Mouse (Mus musculus) small intestine, adult 2 months (tissue): ENCODE measurements around the gene Osgep. TPM values are rescaled to one million over a fixed set of nuclear protein-coding genes. Genes with fewer than 3 reads are reported as not detected.

Experiments
- H3K27ac ChIP-seq: fragments of 200-500 bp; 2 replicates; pipeline ENCODE4 v1.5.1; 2012; ENCODE audit warnings: low read depth, low read length, control low read depth, inconsistent platforms; ENCODE audit not compliant: insufficient read depth
- H3K27me3 ChIP-seq: fragments of 200-500 bp; 2 replicates; pipeline ENCODE4 v1.6.1; 2012; ENCODE audit warnings: mild to moderate bottlenecking, moderate library complexity, low read length, inconsistent platforms; ENCODE audit not compliant: control insufficient read depth, insufficient read depth
- H3K36me3 ChIP-seq: fragments of 200-500 bp; 2 replicates; pipeline ENCODE4 v1.6.1; 2012; ENCODE audit warnings: mild to moderate bottlenecking, low read length, control low read depth, inconsistent platforms; ENCODE audit not compliant: control insufficient read depth, insufficient read depth
- H3K4me1 ChIP-seq: fragments of 200-500 bp; 2 replicates; pipeline ENCODE4 v1.6.1; 2012; ENCODE audit warnings: low read length, inconsistent platforms, mixed read lengths; ENCODE audit not compliant: control insufficient read depth, insufficient read depth, insufficient read length
- H3K4me3 ChIP-seq: fragments of 200-500 bp; 2 replicates; pipeline ENCODE4 v1.5.1; 2012; ENCODE audit warnings: low read depth, mild to moderate bottlenecking, control low read depth, inconsistent platforms, low read length, moderate library complexity
- CTCF ChIP-seq: fragments of 200-500 bp; IDR thresholded peaks from 2 replicates; pipeline ENCODE4 v1.5.1; 2012; ENCODE audit warnings: low read depth, mild to moderate bottlenecking, control low read depth, inconsistent platforms, low read length, moderate library complexity, mixed read lengths; ENCODE audit not compliant: insufficient replicate concordance, insufficient read length; ENCODE audit errors: extremely low read depth
- POLR2A ChIP-seq: fragments of 200-500 bp; IDR thresholded peaks from 2 replicates; pipeline ENCODE4 v1.6.1; 2012; ENCODE audit warnings: low read depth, mild to moderate bottlenecking, control low read depth, inconsistent platforms, low read length, moderate library complexity
- WGBS: fragments of 180-500 bp; shearing (Covaris S2); methylation state at CpG from one replicate; pipeline ENCODE4 v1.1.7; 2018; 5-methylcytosine and 5-hydroxymethylcytosine counted together
- polyA plus RNA-seq: library from polyadenylated mRNA; depleted of rRNA; stranded (reverse); fragments of >200 nt; gene quantifications from 2 replicates; pipeline ENCODE4 v1.2.3, GENCODE M21; 2012

The Osgep gene
- polyA plus RNA-seq, 1 experiment: 97.3 TPM

DNA sequence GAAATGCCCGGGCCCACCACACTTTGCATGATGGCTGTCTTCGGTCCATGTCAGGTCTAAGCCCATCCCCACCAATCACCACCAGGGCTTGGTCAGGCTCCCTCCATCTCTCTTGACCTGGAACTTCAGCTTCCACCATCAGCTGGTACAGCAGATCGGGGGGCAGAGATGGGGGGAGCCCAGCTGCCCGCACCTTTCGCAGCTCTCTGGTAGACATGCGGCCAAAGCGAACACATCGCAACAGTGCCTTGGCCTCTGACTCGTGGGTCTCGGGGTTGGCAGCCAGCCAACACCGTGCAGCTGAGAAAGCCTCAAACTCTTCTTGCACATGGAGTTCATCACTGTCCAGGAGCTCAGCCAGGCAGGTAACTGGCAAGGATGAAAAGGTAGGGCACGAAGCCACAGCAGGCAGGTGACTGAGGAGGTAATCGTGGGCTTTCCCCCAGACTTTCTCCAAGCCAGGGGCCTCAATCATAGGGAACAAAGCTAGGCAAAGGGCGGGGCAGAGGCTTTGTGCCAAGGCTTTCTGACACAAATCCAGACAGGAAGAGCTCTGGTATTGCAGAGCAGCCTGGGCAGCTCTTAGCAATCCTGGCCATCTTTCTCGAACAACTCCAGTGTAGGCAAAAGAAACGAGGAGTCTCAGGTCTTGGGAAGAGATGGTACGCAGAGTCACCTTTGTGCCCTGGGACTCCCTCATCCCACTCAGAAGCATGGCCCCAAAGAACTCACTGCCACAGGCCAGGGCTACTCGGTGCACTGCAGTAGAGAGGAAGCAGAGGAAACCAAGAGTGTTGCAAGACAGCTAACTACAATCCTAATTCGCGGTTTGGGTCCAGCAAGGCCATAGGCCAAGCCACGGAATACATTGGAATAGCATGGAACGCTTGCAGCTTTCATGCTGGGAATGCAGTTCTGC, 31.9 kb downstream of the Osgep start:
- 38% methylated on average over 22 of the region's 22 CpGs for WGBS
- TF ChIP-seq CTCF (no peak), POLR2A (no peak)
- Histone ChIP-seq H3K36me3 (no peaks in the 10 kb centered on the region), H3K4me1 (peaks cover 17% of the 10 kb centered on the region), H3K27me3 (no peaks in the 10 kb centered on the region), H3K27ac (no peak overlapping the region), H3K4me3 (0 out of 2 replicates have a peak overlapping the region, but pooled peaks have one; percentile 18)

DNA sequence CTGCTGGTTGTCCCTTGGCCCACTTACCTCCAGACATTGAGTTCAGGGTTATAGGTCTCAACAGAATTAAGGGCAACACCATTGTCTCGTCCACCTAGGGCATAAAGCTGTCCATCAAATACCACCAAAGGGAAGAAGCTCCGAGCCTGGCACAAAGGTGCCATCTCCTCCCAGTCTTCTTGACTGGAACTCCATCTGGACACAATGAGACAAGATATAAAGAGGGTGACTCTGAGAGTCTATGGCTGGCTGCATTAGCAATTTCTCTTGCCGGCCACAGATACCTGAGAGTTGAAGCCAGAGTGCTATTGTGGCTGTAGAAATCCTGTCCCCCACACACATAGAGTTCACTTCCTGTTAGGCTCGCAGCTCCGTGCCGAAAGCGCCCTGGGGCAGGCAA, 32.6 kb downstream of the Osgep start:
- 74% methylated on average over 7 of the region's 7 CpGs for WGBS
- H3K4me3 ChIP-seq: no peak overlapping the region

DNA sequence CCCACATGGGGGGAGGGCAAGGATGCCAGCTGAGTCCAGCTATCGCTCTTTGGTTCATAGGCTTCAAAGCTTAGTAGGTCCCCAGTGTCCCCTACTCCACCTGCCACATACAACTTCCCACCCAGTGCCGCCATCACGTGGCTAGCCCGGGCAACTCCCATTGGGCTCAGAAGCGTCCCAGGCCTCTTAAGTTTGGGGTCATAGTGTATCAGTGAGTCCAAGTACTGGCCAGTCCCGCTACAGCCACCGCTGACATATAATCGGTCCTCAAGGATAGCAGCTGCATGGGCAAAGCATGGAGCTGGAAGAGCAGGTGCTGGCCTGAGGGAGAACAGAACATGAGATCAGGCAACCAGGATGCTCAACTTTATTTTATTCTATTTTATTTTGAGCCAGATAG, 33.1 kb downstream of the Osgep start:
- no peak for TF ChIP-seq POLR2A
- TF ChIP-seq CTCF: no peak

More for the DNA sequence above, 32.6 kb downstream of the Osgep start:
- H3K27ac ChIP-seq: no peak overlapping the region
- H3K36me3 ChIP-seq: no peaks in the 10 kb centered on the region
- H3K4me1 ChIP-seq: peaks cover 17% of the 10 kb centered on the region
- TF ChIP-seq POLR2A: no peak
- TF ChIP-seq CTCF: no peak
- H3K27me3 ChIP-seq: no peaks in the 10 kb centered on the region

DNA sequence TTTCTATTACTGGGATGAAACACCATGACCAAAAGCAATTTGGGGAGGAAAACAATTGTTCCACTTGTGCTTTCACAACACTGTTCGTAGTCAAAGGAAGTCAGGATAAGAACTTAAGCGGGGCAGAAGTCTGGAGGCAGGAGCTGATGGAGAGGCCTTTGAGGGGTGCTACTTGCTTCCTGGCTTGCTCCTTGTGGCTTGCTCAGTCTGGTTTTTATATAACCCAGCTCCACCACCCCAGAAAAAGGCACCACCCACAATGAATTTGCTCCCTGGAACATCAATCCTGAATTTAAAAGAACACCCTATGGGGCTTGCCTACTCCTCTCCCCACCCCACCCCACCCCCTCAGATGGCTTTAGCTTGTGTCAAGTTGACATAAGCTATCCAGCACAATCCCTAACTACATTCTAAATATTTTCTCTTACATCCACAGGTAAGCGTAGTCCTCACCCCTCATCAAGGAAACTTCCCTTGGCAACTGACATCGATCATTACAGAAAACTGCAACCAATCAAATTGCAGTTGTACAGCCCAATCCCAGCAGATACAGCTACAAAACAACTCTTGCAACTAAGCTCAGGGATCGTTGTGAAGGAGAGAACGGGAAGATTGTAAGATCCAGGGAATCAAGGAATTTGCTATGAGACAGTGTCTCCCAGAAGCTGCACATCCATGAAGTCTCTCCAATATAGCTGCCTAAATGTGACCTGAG, 48.3 kb downstream of the Osgep start:
- WGBS: 88% methylated on average over 6 of the region's 6 CpGs
- TF ChIP-seq CTCF: no peak
- no peak for TF ChIP-seq POLR2A
- no peak overlapping the region for H3K4me3 ChIP-seq

More for the DNA sequence above, 33.1 kb downstream of the Osgep start:
- Histone ChIP-seq H3K4me1 (peaks cover 15% of the 10 kb centered on the region), H3K4me3 (no peak overlapping the region), H3K27me3 (no peaks in the 10 kb centered on the region), H3K27ac (no peak overlapping the region), H3K36me3 (no peaks in the 10 kb centered on the region)
- 97% methylated on average over 8 of the region's 8 CpGs for WGBS

DNA sequence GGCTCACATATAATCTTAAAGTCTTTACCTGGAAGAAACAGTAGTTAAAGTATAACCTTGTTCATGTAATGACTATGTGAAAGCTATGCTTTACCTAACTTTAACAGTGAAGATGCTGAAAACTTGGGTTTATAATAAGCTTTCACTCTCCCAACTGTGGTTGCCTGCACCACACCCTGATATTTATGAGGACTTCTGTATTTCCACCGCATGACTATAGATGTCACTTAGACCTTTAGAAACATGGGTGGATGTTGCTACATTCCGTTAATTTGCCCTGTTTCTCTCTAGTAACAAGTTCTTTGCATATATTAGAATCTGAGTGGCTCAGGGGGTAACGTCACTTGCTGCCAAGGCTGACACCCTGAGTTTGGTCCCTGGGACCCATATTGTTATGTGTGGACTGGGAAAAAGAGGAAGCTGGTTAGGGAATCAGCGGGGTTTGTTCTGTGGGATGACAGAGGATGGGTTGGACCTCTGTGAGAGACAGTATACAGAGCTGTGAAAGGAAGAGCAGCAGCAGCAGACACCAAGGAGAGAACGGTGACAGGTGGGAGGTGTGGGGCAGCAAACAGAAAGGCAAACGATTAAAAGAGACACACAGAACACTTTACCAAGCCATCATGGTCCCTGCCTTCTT, 49.0 kb downstream of the Osgep start:
- no peak for TF ChIP-seq CTCF
- Histone ChIP-seq H3K4me3 (no peak overlapping the region), H3K4me1 (peaks cover 8% of the 10 kb centered on the region; the same call in 1 of the 2 replicates), H3K36me3 (no peaks in the 10 kb centered on the region), H3K27ac (peak overlapping the region; percentile 51), H3K27me3 (no peaks in the 10 kb centered on the region)
- 46% methylated on average over 6 of the region's 6 CpGs for WGBS

More for the DNA sequence above, 48.3 kb downstream of the Osgep start:
- peak overlapping the region; percentile 51; the same call in 1 of the 2 replicates for H3K27ac ChIP-seq
- H3K27me3 ChIP-seq: no peaks in the 10 kb centered on the region
- no peaks in the 10 kb centered on the region for H3K36me3 ChIP-seq
- peaks cover 6% of the 10 kb centered on the region; the same call in 1 of the 2 replicates for H3K4me1 ChIP-seq

DNA sequence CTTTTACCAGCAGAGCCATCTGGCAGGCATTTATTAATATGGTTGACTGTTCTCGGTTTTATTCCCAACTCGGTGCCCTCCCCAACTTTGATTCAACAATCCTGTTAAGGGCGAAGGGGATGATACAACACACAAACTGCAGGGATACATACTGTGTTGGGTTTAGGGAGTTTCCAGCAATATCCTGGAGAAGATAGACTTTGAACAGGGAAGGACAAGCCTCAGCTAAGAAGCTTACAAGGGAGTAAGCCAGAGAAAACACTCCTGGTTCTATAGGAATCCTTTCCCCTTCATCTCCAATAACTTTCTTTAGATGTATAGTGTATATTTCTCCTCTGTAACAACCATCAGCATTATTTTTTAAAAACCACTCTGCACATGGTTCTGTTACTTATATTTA, 49.5 kb downstream of the Osgep start:
- H3K27ac ChIP-seq: peak overlapping the region; percentile 76
- WGBS: 48% methylated on average over 3 of the region's 3 CpGs
- no peak overlapping the region for H3K4me3 ChIP-seq
- H3K36me3 ChIP-seq: no peaks in the 10 kb centered on the region
- peaks cover 8% of the 10 kb centered on the region; the same call in 1 of the 2 replicates for H3K4me1 ChIP-seq
- no peaks in the 10 kb centered on the region for H3K27me3 ChIP-seq
- TF ChIP-seq CTCF (no peak), POLR2A (no peak)
